Mouse (Mus musculus): ENCODE results near the gene Gm26992. TPM values are rescaled to one million over a fixed set of nuclear protein-coding genes. Genes with fewer than 3 reads are reported as not detected.

The Gm26992 gene
- polyA plus RNA-seq, 1 experiment from 2014 or later: not detected

GRCm38 (mm10) chrX:103492398-103493256 is 70.8 kb downstream of the Gm26992 start:
- H3K27me3 ChIP-seq (ENCODE audit: poor library complexity, severe bottlenecking): no peaks in the 10 kb centered on the region
- WGBS: 44% methylated on average over 10 of the region's 10 CpGs
- no peaks in the 10 kb centered on the region for H3K9me3 ChIP-seq
- peaks cover 13% of the 10 kb centered on the region for H3K36me3 ChIP-seq (replicated peaks)
- peak overlapping the region; percentile 61 for H3K4me3 ChIP-seq
- no peak for DNase-seq (ENCODE audit: extremely low spot score, low spot score)
- peak overlapping the region; percentile 97 for H3K27ac ChIP-seq
- H3K4me1 ChIP-seq: peaks cover 25% of the 10 kb centered on the region

GRCm38 (mm10) chrX:103493351-103494173 is 71.8 kb downstream of the Gm26992 start:
- Histone ChIP-seq H3K4me3 (peak overlapping the region; percentile 61), H3K27ac (peak overlapping the region; percentile 97), H3K4me1 (peaks cover 25% of the 10 kb centered on the region), H3K36me3 (replicated peaks) (peaks cover 22% of the 10 kb centered on the region), H3K9me3 (no peaks in the 10 kb centered on the region), H3K27me3 (ENCODE audit: poor library complexity, severe bottlenecking) (no peaks in the 10 kb centered on the region)
- under 1% methylated on average over 55 of the region's 55 CpGs for WGBS
- DNase-seq (ENCODE audit: extremely low spot score, low spot score): peak; percentile 79

GRCm38 (mm10) chrX:103499374-103499773 is 77.6 kb downstream of the Gm26992 start:
- H3K36me3 ChIP-seq (replicated peaks): peaks cover 73% of the 10 kb centered on the region
- H3K4me1 ChIP-seq: peaks cover 13% of the 10 kb centered on the region
- DNase-seq (ENCODE audit: extremely low spot score, low spot score): no peak
- no peaks in the 10 kb centered on the region for H3K9me3 ChIP-seq
- H3K27ac ChIP-seq: no peak overlapping the region
- WGBS: 96% methylated on average over 3 of the region's 3 CpGs
- H3K4me3 ChIP-seq: no peak overlapping the region
- no peaks in the 10 kb centered on the region for H3K27me3 ChIP-seq (ENCODE audit: poor library complexity, severe bottlenecking)

GRCm38 (mm10) chrX:103500137-103500536 is 78.3 kb downstream of the Gm26992 start:
- Histone ChIP-seq H3K9me3 (no peaks in the 10 kb centered on the region), H3K4me1 (peaks cover 7% of the 10 kb centered on the region; the same call in 1 of the 2 replicates), H3K4me3 (no peak overlapping the region), H3K27ac (no peak overlapping the region), H3K36me3 (replicated peaks) (peaks cover 80% of the 10 kb centered on the region), H3K27me3 (ENCODE audit: poor library complexity, severe bottlenecking) (no peaks in the 10 kb centered on the region)
- WGBS: 92% methylated on average over 2 of the region's 2 CpGs
- DNase-seq (ENCODE audit: extremely low spot score, low spot score): no peak

GRCm38 (mm10) chrX:103508218-103508617 is 86.4 kb downstream of the Gm26992 start:
- no peak for DNase-seq (ENCODE audit: extremely low spot score, low spot score)
- WGBS: 98% methylated on average over 4 of the region's 4 CpGs
- H3K36me3 ChIP-seq (replicated peaks): peaks cover 63% of the 10 kb centered on the region

GRCm38 (mm10) chrX:103509168-103510019 is 87.6 kb downstream of the Gm26992 start:
- H3K9me3 ChIP-seq: no peaks in the 10 kb centered on the region
- H3K36me3 ChIP-seq (replicated peaks): peaks cover 52% of the 10 kb centered on the region
- no peak for DNase-seq (ENCODE audit: extremely low spot score, low spot score)
- H3K27me3 ChIP-seq (ENCODE audit: poor library complexity, severe bottlenecking): no peaks in the 10 kb centered on the region
- peaks cover 7% of the 10 kb centered on the region for H3K4me1 ChIP-seq
- 86% methylated on average over 8 of the region's 8 CpGs for WGBS
- H3K27ac ChIP-seq: no peak overlapping the region
- no peak overlapping the region for H3K4me3 ChIP-seq

More at GRCm38 (mm10) chrX:103508218-103508617, 86.4 kb downstream of the Gm26992 start:
- Histone ChIP-seq H3K9me3 (no peaks in the 10 kb centered on the region), H3K4me3 (no peak overlapping the region), H3K27ac (no peak overlapping the region), H3K4me1 (peaks cover 7% of the 10 kb centered on the region), H3K27me3 (ENCODE audit: poor library complexity, severe bottlenecking) (no peaks in the 10 kb centered on the region)

GRCm38 (mm10) chrX:103514782-103515181 is 93.0 kb downstream of the Gm26992 start:
- WGBS: 60% methylated on average over 4 of the region's 4 CpGs
- Histone ChIP-seq H3K9me3 (no peaks in the 10 kb centered on the region), H3K27me3 (ENCODE audit: poor library complexity, severe bottlenecking) (no peaks in the 10 kb centered on the region), H3K4me1 (peaks cover 7% of the 10 kb centered on the region), H3K4me3 (no peak overlapping the region), H3K27ac (no peak overlapping the region), H3K36me3 (replicated peaks) (peaks cover 3% of the 10 kb centered on the region)
- no peak for DNase-seq (ENCODE audit: extremely low spot score, low spot score)

GRCm38 (mm10) chrX:103515346-103515745 is 93.5 kb downstream of the Gm26992 start:
- Histone ChIP-seq H3K27me3 (ENCODE audit: poor library complexity, severe bottlenecking) (no peaks in the 10 kb centered on the region), H3K4me1 (peaks cover 7% of the 10 kb centered on the region), H3K36me3 (replicated peaks) (peaks cover under 1% of the 10 kb centered on the region; the same call in 1 of the 2 replicates), H3K9me3 (no peaks in the 10 kb centered on the region), H3K4me3 (no peak overlapping the region), H3K27ac (no peak overlapping the region)
- DNase-seq (ENCODE audit: extremely low spot score, low spot score): no peak
- WGBS: 77% methylated on average over 1 of the region's 1 CpGs

GRCm38 (mm10) chrX:103518798-103519197 is 97.0 kb downstream of the Gm26992 start:
- DNase-seq (ENCODE audit: extremely low spot score, low spot score): no peak
- no peaks in the 10 kb centered on the region for H3K27me3 ChIP-seq (ENCODE audit: poor library complexity, severe bottlenecking)
- H3K4me1 ChIP-seq: 0 out of 2 replicates have a peak, but pooled peaks cover 4% of the 10 kb centered on the region
- no peak overlapping the region for H3K27ac ChIP-seq
- 95% methylated on average over 2 of the region's 2 CpGs for WGBS
- no peaks in the 10 kb centered on the region for H3K9me3 ChIP-seq
- no peaks in the 10 kb centered on the region for H3K36me3 ChIP-seq (replicated peaks)
- no peak overlapping the region for H3K4me3 ChIP-seq

- H3K27ac ChIP-seq: no peak overlapping the region
- WGBS: 91% methylated on average over 3 of the region's 3 CpGs
These were observed 97.7 kb downstream of the Gm26992 start for GRCm38 (mm10) chrX:103519547-103519946.

GRCm38 (mm10) chrX:103521221-103521716 is 99.5 kb downstream of the Gm26992 start:
- Histone ChIP-seq H3K27me3 (ENCODE audit: poor library complexity, severe bottlenecking) (no peaks in the 10 kb centered on the region), H3K36me3 (replicated peaks) (no peaks in the 10 kb centered on the region), H3K4me1 (0 out of 2 replicates have a peak, but pooled peaks cover 4% of the 10 kb centered on the region), H3K27ac (no peak overlapping the region), H3K9me3 (no peaks in the 10 kb centered on the region), H3K4me3 (no peak overlapping the region)
- DNase-seq (ENCODE audit: extremely low spot score, low spot score): no peak
- WGBS: 47% methylated on average over 4 of the region's 4 CpGs

More at GRCm38 (mm10) chrX:103519547-103519946, 97.7 kb downstream of the Gm26992 start:
- no peak for DNase-seq (ENCODE audit: extremely low spot score, low spot score)
- Histone ChIP-seq H3K9me3 (no peaks in the 10 kb centered on the region), H3K36me3 (replicated peaks) (no peaks in the 10 kb centered on the region), H3K4me1 (0 out of 2 replicates have a peak, but pooled peaks cover 4% of the 10 kb centered on the region), H3K27me3 (ENCODE audit: poor library complexity, severe bottlenecking) (no peaks in the 10 kb centered on the region), H3K4me3 (no peak overlapping the region)

GRCm38 (mm10) chrX:103529185-103529584 is 107.4 kb downstream of the Gm26992 start:
- Histone ChIP-seq H3K36me3 (replicated peaks) (no peaks in the 10 kb centered on the region), H3K4me1 (peaks cover 33% of the 10 kb centered on the region), H3K27me3 (ENCODE audit: poor library complexity, severe bottlenecking) (no peaks in the 10 kb centered on the region), H3K4me3 (peak overlapping the region; percentile 32), H3K9me3 (no peaks in the 10 kb centered on the region), H3K27ac (peak overlapping the region; percentile 67)
- WGBS: 4% methylated on average over 23 of the region's 23 CpGs
- peak; percentile 60 for DNase-seq (ENCODE audit: extremely low spot score, low spot score)
